Mouse (Mus musculus) heart, embryonic 16.5 days (tissue): ENCODE data around the gene Gm26897. TPM values are rescaled to one million over a fixed set of nuclear protein-coding genes. Genes with fewer than 3 reads are reported as not detected.

ENCODE experiments used
- ATAC-seq: fragments of 200-750 bp; cut with Nextera tagmentation; replicated peaks from 2 replicates; pipeline ENCODE4 v1.8.0; 2017; ENCODE audit warnings: moderate number of reproducible peaks; ENCODE audit not compliant: insufficient read depth, low FRiP score; ENCODE audit errors: extremely low read depth
- H3K27ac ChIP-seq: fragments of 300-500 bp; sonication (generic); 2 replicates; pipeline ENCODE4 v1.5.1; 2014; ENCODE audit warnings: mild to moderate bottlenecking, low read length, control low read depth, moderate library complexity
- H3K27me3 ChIP-seq: fragments of 300-500 bp; sonication (generic); 2 replicates; pipeline ENCODE4 v1.6.1; 2014; ENCODE audit warnings: low read length, mixed read lengths; ENCODE audit not compliant: control insufficient read depth, insufficient read depth
- H3K36me3 ChIP-seq: fragments of 300-500 bp; sonication (generic); 2 replicates; pipeline ENCODE4 v1.6.1; 2014; ENCODE audit not compliant: control insufficient read depth, insufficient read depth
- H3K4me1 ChIP-seq: fragments of 300-500 bp; sonication (generic); 2 replicates; pipeline ENCODE4 v1.6.1; 2014; ENCODE audit warnings: low read length, mixed read lengths; ENCODE audit not compliant: control insufficient read depth, insufficient read depth
- H3K4me2 ChIP-seq: fragments of 300-500 bp; sonication (generic); 2 replicates; pipeline ENCODE4 v1.6.1; 2014; ENCODE audit warnings: low read depth, mild to moderate bottlenecking, control low read depth, low read length
- H3K4me3 ChIP-seq: fragments of 300-500 bp; sonication (generic); 2 replicates; pipeline ENCODE4 v1.5.1; 2014; ENCODE audit warnings: mild to moderate bottlenecking, control low read depth, low read length
- H3K9ac ChIP-seq: fragments of 300-500 bp; sonication (generic); 2 replicates; pipeline ENCODE4 v1.6.1; 2014; ENCODE audit warnings: low read length, control low read depth
- H3K9me3 ChIP-seq: fragments of 300-500 bp; sonication (generic); replicated peaks from 2 replicates; pipeline ENCODE4 v1.6.1; 2016; ENCODE audit warnings: low read length; ENCODE audit not compliant: control insufficient read depth
- WGBS: fragments of 180-500 bp; shearing (Covaris S2); extraction: QIAGEN DNeasy Blood & Tissue Kit; methylation state at CpG from one replicate; pipeline ENCODE4 v1.1.7; 2014; 5-methylcytosine and 5-hydroxymethylcytosine counted together
- polyA plus RNA-seq: library from polyadenylated mRNA; unstranded; fragments of >200 nt; fragmentation: Nextera tagmentation; extraction: Ambion mirVana; gene quantifications from 2 replicates; pipeline ENCODE4 v1.2.1, GENCODE M21; 2015

Gene Gm26897
- polyA plus RNA-seq, 1 experiment from 2014 or later, result not detected

DNA sequence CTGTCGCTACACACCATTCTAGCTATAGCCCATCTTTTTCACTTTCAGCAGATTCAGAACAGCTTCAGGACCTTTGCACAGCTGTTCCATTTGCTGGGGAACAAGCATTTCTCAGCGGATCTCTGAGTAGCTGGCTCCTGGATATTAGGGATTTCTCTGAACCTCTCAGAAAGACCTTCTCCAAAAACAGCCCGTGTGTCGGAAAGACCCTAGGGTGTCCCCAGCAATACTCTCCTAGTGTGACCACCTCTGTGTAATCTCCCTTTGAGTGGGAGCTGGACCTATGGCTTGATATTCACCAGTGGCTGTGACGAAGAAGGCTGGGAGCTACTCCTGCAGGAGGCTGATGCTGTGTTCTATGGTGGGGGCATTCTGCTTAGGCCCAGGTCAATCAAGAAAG, 44.4 kb downstream of the Gm26897 start:
- Histone ChIP-seq H3K27ac (no peak overlapping the region), H3K27me3 (no peaks in the 10 kb centered on the region), H3K9ac (no peak overlapping the region), H3K9me3 (no peaks in the 10 kb centered on the region), H3K4me2 (no peak overlapping the region), H3K4me1 (peaks cover 16% of the 10 kb centered on the region), H3K36me3 (no peaks in the 10 kb centered on the region), H3K4me3 (no peak overlapping the region)
- WGBS, result 60% methylated on average over 5 of the region's 5 CpGs
- ATAC-seq, result no peak; the same call in 1 of the 2 replicates

DNA sequence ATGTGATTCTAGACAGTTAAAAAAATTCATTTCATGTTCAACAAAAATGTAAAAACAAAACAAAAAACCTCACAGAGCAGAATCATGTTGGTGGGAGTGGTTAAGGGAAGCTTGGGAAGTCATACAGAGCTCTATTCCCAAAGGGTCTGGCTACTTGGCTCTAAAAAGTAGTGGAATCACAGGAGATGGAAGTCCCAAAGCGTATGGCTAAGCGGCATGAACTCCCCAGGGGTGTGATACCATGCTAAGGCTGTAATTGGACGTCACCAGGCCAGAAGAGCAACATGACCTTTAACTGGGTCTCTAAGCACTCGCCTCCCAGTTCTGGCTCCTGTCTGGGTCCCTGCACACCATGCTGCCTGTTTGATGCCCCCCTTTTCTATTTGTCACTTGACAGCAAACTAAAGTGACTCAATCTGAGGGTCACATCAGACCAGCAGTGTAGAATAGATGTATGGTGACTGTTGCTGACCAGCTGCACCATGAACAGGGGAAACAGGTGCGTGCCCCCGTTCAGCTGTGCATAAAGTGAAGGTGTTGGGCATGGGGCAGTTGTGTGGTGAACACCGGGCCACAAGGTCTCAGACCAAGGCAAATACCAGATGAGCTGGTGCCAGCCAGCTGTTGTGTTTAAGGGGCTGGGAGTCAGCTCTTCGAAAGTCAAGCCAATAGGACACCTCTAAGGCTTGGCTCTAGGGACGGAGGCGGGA, 46.2 kb downstream of the Gm26897 start:
- H3K9me3 ChIP-seq, result no peaks in the 10 kb centered on the region
- no peak overlapping the region for H3K27ac ChIP-seq
- H3K4me3 ChIP-seq, result no peak overlapping the region
- no peaks in the 10 kb centered on the region for H3K36me3 ChIP-seq
- 86% methylated on average over 10 of the region's 10 CpGs for WGBS
- no peak for ATAC-seq
- H3K27me3 ChIP-seq, result no peaks in the 10 kb centered on the region
- H3K4me1 ChIP-seq, result peaks cover 5% of the 10 kb centered on the region; the same call in 1 of the 2 replicates
- H3K4me2 ChIP-seq, result no peak overlapping the region
- H3K9ac ChIP-seq, result no peak overlapping the region
